Mouse (Mus musculus) small intestine, adult 2 months (tissue): ENCODE results near the gene Msx3. TPM values are rescaled to one million over a fixed set of nuclear protein-coding genes. Genes with fewer than 3 reads are reported as not detected.
A peak's percentile ranks its signal among the peaks of the same experiment; 100 is the strongest.

Source experiments
- H3K27ac ChIP-seq: fragments of 200-500 bp; 2 replicates; pipeline ENCODE4 v1.5.1; 2012; ENCODE audit warnings: low read depth, low read length, control low read depth, inconsistent platforms; ENCODE audit not compliant: insufficient read depth
- H3K27me3 ChIP-seq: fragments of 200-500 bp; 2 replicates; pipeline ENCODE4 v1.6.1; 2012; ENCODE audit warnings: mild to moderate bottlenecking, moderate library complexity, low read length, inconsistent platforms; ENCODE audit not compliant: control insufficient read depth, insufficient read depth
- H3K36me3 ChIP-seq: fragments of 200-500 bp; 2 replicates; pipeline ENCODE4 v1.6.1; 2012; ENCODE audit warnings: mild to moderate bottlenecking, low read length, control low read depth, inconsistent platforms; ENCODE audit not compliant: control insufficient read depth, insufficient read depth
- H3K4me1 ChIP-seq: fragments of 200-500 bp; 2 replicates; pipeline ENCODE4 v1.6.1; 2012; ENCODE audit warnings: low read length, inconsistent platforms, mixed read lengths; ENCODE audit not compliant: control insufficient read depth, insufficient read depth, insufficient read length
- H3K4me3 ChIP-seq: fragments of 200-500 bp; 2 replicates; pipeline ENCODE4 v1.5.1; 2012; ENCODE audit warnings: low read depth, mild to moderate bottlenecking, control low read depth, inconsistent platforms, low read length, moderate library complexity
- CTCF ChIP-seq: fragments of 200-500 bp; IDR thresholded peaks from 2 replicates; pipeline ENCODE4 v1.5.1; 2012; ENCODE audit warnings: low read depth, mild to moderate bottlenecking, control low read depth, inconsistent platforms, low read length, moderate library complexity, mixed read lengths; ENCODE audit not compliant: insufficient replicate concordance, insufficient read length; ENCODE audit errors: extremely low read depth
- POLR2A ChIP-seq: fragments of 200-500 bp; IDR thresholded peaks from 2 replicates; pipeline ENCODE4 v1.6.1; 2012; ENCODE audit warnings: low read depth, mild to moderate bottlenecking, control low read depth, inconsistent platforms, low read length, moderate library complexity
- WGBS: fragments of 180-500 bp; shearing (Covaris S2); methylation state at CpG from one replicate; pipeline ENCODE4 v1.1.7; 2018; 5-methylcytosine and 5-hydroxymethylcytosine counted together
- polyA plus RNA-seq: library from polyadenylated mRNA; depleted of rRNA; stranded (reverse); fragments of >200 nt; gene quantifications from 2 replicates; pipeline ENCODE4 v1.2.3, GENCODE M21; 2012

The Msx3 gene
- polyA plus RNA-seq, 1 experiment = not detected

GRCm38 (mm10) chr7:140036281-140037170 is 12.4 kb downstream of the Msx3 start, which contains the start of the genes Zfp511 and Tubgcp2:
Gene Zfp511, plus strand, starts transcription at chr7:140036391.
Gene Tubgcp2, minus strand, starts transcription at chr7:140036669.
- 1% methylated on average over 69 of the region's 69 CpGs for WGBS
- TF ChIP-seq CTCF (no peak), POLR2A (peak; percentile 68)
- H3K4me3 ChIP-seq = peak within 1 kb of the TSS; percentile 72
- peaks cover 20% of the 10 kb centered on the region for H3K36me3 ChIP-seq
- peaks cover 10% of the 10 kb centered on the region; the same call in 1 of the 2 replicates for H3K4me1 ChIP-seq
- no peaks in the 10 kb centered on the region for H3K27me3 ChIP-seq
- H3K27ac ChIP-seq = peak within 1 kb of the TSS; percentile 59

GRCm38 (mm10) chr7:140035456-140035855 is 13.4 kb downstream of the Msx3 start:
- peaks cover 26% of the 10 kb centered on the region for H3K36me3 ChIP-seq
- TF ChIP-seq POLR2A (no peak), CTCF (no peak)
- peaks cover 10% of the 10 kb centered on the region; the same call in 1 of the 2 replicates for H3K4me1 ChIP-seq
- WGBS = 13% methylated on average over 7 of the region's 7 CpGs
- no peaks in the 10 kb centered on the region for H3K27me3 ChIP-seq
- H3K4me3 ChIP-seq = peak overlapping the region; percentile 72
- no peak overlapping the region for H3K27ac ChIP-seq

- 93% methylated on average over 9 of the region's 9 CpGs for WGBS
Measured at GRCm38 (mm10) chr7:140033386-140033785, 15.5 kb downstream of the Msx3 start.

GRCm38 (mm10) chr7:140032366-140032765 is 16.5 kb downstream of the Msx3 start:
- TF ChIP-seq CTCF (no peak), POLR2A (no peak)
- Histone ChIP-seq H3K4me1 (peaks cover 10% of the 10 kb centered on the region; the same call in 1 of the 2 replicates), H3K27me3 (no peaks in the 10 kb centered on the region), H3K36me3 (peaks cover 39% of the 10 kb centered on the region), H3K27ac (no peak overlapping the region), H3K4me3 (no peak overlapping the region)
- WGBS = 96% methylated on average over 10 of the region's 10 CpGs

More at GRCm38 (mm10) chr7:140033386-140033785, 15.5 kb downstream of the Msx3 start:
- Histone ChIP-seq H3K36me3 (peaks cover 34% of the 10 kb centered on the region), H3K4me3 (no peak overlapping the region), H3K27me3 (no peaks in the 10 kb centered on the region), H3K27ac (no peak overlapping the region), H3K4me1 (peaks cover 10% of the 10 kb centered on the region; the same call in 1 of the 2 replicates)
- TF ChIP-seq POLR2A (no peak), CTCF (no peak)

DNA sequence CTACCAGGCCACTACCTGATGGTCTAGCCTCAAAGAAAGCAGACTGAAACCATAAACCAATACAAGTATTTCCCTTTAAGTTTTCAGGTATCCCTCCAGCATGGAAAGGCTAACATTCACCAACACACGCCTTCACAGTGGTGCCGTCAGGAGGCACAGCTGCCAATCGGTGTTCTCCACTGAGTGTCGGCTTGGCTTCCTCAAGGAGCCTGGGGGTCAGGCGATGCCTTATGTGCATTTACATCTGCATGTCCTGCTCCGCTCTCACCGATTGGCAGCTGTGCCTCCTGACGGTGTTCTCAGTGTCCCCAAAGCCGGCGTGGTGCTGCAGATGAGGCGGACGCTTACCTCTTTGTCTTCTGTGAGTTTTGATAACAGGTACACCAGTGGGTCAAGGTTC is 17.1 kb downstream of the Msx3 start:
- no peak for TF ChIP-seq POLR2A
- TF ChIP-seq CTCF = no peak
- Histone ChIP-seq H3K27ac (no peak overlapping the region), H3K27me3 (no peaks in the 10 kb centered on the region), H3K4me1 (peaks cover 5% of the 10 kb centered on the region; the same call in 1 of the 2 replicates), H3K36me3 (peaks cover 39% of the 10 kb centered on the region), H3K4me3 (no peak overlapping the region)
- WGBS = 96% methylated on average over 12 of the region's 12 CpGs

DNA sequence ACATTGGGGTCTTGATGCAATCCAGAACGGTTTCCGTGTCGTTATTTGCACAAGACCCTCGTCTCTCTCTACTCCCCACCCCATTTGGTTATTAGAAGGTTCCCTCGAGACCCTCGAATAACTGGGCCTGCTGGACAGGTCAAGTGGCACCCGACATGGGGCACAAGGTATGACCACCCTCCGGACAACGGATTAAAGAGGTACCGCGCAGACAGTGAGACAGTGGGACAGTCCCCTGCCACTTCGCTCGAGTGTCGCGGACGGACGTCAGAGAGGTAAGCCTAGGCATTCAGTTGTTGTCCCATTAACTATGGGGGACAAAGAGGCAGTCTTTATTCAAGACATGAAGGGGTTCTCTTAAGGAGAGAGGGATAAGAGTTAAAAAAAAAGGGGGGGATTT is 37.6 kb downstream of the Msx3 start:
- 97% methylated on average over 17 of the region's 17 CpGs for WGBS
- TF ChIP-seq POLR2A (no peak), CTCF (no peak)
- no peak overlapping the region for H3K27ac ChIP-seq
- peaks cover 3% of the 10 kb centered on the region; the same call in 1 of the 2 replicates for H3K36me3 ChIP-seq
- H3K4me3 ChIP-seq = no peak overlapping the region
- no peaks in the 10 kb centered on the region for H3K4me1 ChIP-seq
- H3K27me3 ChIP-seq = no peaks in the 10 kb centered on the region

- Histone ChIP-seq H3K4me3 (no peak overlapping the region), H3K36me3 (peaks cover 15% of the 10 kb centered on the region), H3K27me3 (no peaks in the 10 kb centered on the region), H3K27ac (no peak overlapping the region), H3K4me1 (no peaks in the 10 kb centered on the region)
- TF ChIP-seq POLR2A (no peak), CTCF (no peak)
- 82% methylated on average over 9 of the region's 9 CpGs for WGBS
Measured at GRCm38 (mm10) chr7:140007781-140008180, 41.1 kb downstream of the Msx3 start.
